Mouse (Mus musculus) brown adipose tissue, adult 24 weeks (tissue): Measurements from ENCODE around the gene Tnk1. TPM values are rescaled to one million over a fixed set of nuclear protein-coding genes. Genes with fewer than 3 reads are reported as not detected.

ENCODE experiments used
- H3K27ac ChIP-seq: fragments of 200-500 bp; replicated peaks from 2 replicates; pipeline ENCODE4 v1.5.1; 2012; ENCODE audit warnings: low read depth, mild to moderate bottlenecking, low read length
- H3K4me1 ChIP-seq: fragments of 200-500 bp; 2 replicates; pipeline ENCODE4 v1.6.1; 2012; ENCODE audit warnings: low read length, mixed read lengths; ENCODE audit not compliant: control insufficient read depth, insufficient read depth, insufficient read length
- H3K4me3 ChIP-seq: fragments of 200-500 bp; 2 replicates; pipeline ENCODE4 v1.5.1; 2012; ENCODE audit warnings: low read depth, mild to moderate bottlenecking, low read length, moderate library complexity; ENCODE audit not compliant: insufficient read depth
- polyA plus RNA-seq: library from polyadenylated mRNA; stranded (reverse); fragments of >200 nt; gene quantifications from 2 replicates; pipeline ENCODE4 v1.2.4, GENCODE M21; 2012; ENCODE audit not compliant: missing spikeins, insufficient read depth, insufficient read length

Tnk1 gene
- polyA plus RNA-seq, 1 experiment, result not detected

DNA sequence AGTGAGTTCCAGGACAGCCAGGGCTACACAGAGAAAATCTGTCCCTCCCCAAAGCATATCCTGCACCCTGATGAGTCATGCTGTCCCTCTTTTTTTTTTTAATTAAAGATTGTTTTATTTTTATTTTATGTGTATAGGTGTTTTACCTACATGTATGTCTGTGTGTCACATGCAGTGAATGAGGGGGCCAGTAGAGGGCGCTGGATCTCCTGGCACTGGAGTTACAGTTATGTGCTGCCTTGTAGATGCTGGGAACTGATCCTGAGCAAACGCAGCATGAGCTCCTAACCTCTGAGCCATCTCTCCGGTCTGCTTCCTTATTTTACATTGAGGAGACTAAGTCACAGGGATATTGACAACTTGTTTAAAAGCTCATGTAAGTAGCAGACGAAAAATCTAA, 24.5 kb upstream of the Tnk1 start:
- Histone ChIP-seq H3K27ac (no peak overlapping the region), H3K4me3 (no peak overlapping the region), H3K4me1 (peaks cover 8% of the 10 kb centered on the region)

DNA sequence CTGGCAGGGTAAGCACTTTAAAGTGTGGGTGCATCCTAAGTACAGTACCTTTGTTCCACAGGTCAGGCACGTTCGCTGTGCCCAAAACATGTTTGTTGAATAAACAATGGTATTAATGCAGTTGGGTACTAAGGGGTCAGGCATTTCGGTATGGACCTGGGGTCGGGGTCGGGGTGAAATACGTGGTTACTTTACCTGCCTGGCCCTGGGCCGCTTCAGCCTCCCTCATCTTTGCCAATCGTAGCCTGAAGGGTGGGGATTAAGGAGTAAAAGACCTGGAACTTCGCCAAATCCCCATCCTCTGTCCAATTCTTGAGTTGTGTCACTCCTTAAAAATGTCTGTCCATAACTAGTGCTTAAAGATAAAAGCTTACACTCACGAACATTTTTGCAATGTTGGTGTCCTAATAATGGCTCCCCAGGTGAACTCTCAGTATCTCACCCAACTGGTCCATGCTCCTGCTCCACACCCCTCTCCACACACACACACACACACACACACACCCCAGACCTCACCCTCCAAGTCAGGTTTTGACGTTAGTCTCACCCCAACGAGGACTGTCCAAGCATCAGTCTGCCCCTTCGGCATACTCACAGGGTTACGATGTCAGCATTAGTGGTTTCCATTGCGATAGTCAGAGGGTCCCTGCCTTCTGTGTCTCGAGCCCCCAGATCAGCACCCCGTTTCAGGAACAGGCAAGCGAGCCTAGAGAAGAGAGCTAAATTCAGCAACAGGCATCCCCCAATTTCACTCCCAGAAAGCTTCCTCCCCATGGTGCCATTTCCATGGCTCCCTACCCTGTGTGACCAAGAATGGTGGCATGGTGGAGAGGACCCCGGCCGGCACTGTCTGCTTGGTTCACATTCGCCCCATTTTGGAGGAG, 23.5 kb upstream of the Tnk1 start:
- H3K4me3 ChIP-seq, result peak overlapping the region; percentile 77
- peak overlapping the region; percentile 91 for H3K27ac ChIP-seq
- H3K4me1 ChIP-seq, result peaks cover 8% of the 10 kb centered on the region

DNA sequence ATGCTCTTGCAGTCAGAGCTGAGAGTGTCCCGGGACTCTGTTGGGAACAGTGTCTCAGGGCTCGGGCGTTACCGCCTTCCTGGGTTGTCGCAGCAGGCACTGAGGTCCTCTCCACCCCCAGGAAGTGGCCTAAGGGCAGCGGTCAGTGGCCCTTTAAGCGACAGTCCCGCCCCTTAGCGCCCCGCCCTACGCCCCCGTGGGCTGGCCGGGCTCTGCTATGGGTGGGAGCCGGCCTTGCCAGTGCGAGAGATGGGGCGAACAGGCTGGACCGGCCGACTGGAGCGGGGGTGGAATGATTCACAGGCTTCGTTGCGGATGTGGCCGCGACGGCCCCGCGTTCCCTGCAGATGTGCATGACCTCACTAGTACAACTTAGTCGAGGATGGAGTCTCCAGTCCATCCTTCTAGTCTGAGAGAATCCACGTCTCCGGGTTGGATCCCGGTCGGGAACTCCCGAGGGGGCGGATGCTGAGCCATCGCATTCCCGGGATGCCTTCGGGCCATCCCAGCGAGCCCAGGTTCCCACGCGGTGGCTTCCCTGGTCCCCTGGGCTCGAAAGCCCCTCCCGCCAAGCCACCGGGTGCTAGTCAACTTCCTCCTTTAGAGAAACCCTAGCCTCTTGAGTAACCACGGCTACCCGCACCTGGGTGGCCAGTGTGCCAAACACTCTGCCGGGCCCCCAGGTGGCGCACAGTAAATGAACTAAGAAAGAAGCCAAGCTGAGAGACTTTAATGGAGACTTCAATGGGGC, 22.5 kb upstream of the Tnk1 start, which contains the start of gene Kctd11:
Gene Kctd11 (minus strand): TSS at position 554 of the 751 bp plus-strand sequence.
- Histone ChIP-seq H3K4me1 (peaks cover 9% of the 10 kb centered on the region), H3K4me3 (peak within 1 kb of the TSS; percentile 77), H3K27ac (peak within 1 kb of the TSS; percentile 93)

DNA sequence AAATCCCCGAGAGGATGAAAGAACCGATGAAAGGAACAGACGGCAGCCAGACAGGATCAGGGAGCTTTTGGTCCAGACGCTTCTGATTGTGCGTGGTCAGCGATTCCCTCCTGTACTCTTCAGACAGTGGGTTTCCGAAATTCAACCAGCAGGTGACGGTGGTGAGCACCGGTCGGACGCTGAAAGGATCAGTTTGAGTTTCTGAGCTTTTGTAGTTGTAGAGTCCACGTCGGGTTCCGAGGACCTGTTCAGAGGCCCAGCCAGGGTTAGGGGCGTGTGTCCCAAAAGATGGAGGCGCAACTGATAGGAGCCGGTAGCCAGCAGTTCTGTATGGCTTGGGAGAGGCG, 21.9 kb upstream of the Tnk1 start:
- Histone ChIP-seq H3K4me1 (peaks cover 10% of the 10 kb centered on the region), H3K4me3 (peak overlapping the region; percentile 77), H3K27ac (peak overlapping the region; percentile 93)

DNA sequence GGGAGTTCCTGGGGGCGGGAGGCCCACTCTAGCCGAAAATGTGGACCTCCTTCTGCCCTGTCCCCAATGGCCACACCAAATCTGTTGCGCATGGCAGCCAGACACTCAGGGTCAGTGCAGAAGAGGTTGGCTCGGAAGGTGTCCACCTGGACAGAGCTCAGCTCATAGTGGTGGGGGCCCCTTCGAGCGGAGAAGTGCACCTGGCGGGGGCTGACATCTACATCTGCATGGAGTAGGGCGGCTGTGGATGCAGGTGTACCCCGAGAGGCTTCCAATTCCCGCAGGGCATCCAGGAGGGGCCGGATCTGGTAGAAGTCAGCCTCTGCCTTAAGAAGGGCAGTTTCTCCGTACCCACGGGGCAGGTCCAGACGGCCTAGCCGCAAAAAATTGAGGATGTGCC, 21.2 kb upstream of the Tnk1 start:
- Histone ChIP-seq H3K4me1 (peaks cover 10% of the 10 kb centered on the region), H3K27ac (no peak overlapping the region), H3K4me3 (peak overlapping the region; percentile 77)

DNA sequence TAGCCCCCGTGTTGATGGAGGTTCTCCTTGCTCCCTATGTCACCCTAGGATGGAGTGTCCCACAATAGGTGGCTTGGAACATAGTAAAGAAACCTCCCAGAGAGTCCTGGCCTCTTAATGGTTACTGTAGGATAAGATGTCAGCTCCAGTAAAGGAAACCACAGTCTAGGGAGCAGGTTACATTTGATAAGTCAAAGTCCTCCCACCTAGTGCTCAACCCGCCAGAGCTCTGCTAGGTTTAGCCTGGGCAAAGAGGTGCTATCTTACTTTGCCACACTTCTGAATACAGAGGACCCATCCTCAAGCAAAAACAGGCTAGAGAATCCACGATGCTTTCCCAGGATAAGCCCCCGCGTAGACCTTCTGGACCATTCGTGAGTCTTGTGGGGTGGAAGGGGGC, 20.4 kb upstream of the Tnk1 start:
- Histone ChIP-seq H3K27ac (peak overlapping the region; percentile 15; the same call in 1 of the 2 replicates), H3K4me3 (peak overlapping the region; percentile 77), H3K4me1 (peaks cover 8% of the 10 kb centered on the region)

DNA sequence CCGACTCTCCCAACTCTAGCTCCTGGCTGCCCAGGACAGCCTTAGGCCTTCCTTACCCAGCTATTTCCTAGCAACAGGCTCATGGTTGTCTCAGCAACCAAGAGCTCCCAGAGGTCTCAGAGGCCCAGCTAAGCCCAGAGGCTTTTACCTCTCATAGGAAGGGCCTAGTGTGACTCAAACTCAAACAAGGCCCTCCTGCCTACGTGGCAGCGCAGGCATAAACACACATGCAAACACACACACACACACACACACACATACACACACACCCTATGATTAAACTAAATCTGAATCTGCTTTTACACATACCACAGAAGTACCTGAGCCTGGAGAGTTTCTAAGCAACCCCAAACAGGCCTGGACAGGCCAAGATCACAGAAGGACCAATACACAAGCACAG, 19.9 kb upstream of the Tnk1 start:
- peak overlapping the region; percentile 17; the same call in 1 of the 2 replicates for H3K27ac ChIP-seq

DNA sequence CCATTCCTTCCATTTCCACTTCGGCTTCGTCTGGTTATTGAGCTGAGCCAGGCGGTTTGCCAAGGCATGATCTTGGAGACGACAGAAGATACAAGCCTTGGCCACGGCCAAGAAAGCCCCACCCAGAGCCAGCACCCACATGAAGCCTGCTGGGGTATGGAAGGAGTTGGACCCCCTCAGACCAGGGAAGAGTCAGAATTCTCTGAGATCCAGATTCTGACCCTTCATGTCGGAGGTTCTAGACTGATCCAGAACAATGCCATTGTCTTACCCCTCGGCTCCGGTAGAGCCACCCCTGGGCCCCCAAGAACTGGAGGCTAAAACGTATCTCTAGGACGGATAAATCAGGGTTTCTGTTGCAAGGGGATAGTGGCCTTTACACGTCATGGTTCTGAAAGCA, 19.3 kb upstream of the Tnk1 start, which contains the start of gene Tmem95:
Gene Tmem95 (minus strand): TSS at position 141 of the 400 bp plus-strand sequence.
- Histone ChIP-seq H3K4me1 (peaks cover 6% of the 10 kb centered on the region), H3K4me3 (peak within 1 kb of the TSS; percentile 11; the same call in 1 of the 2 replicates), H3K27ac (peak within 1 kb of the TSS; percentile 17; the same call in 1 of the 2 replicates)

More for the DNA sequence above, 19.9 kb upstream of the Tnk1 start:
- Histone ChIP-seq H3K4me1 (peaks cover 6% of the 10 kb centered on the region), H3K4me3 (peak overlapping the region; percentile 7; the same call in 1 of the 2 replicates)

DNA sequence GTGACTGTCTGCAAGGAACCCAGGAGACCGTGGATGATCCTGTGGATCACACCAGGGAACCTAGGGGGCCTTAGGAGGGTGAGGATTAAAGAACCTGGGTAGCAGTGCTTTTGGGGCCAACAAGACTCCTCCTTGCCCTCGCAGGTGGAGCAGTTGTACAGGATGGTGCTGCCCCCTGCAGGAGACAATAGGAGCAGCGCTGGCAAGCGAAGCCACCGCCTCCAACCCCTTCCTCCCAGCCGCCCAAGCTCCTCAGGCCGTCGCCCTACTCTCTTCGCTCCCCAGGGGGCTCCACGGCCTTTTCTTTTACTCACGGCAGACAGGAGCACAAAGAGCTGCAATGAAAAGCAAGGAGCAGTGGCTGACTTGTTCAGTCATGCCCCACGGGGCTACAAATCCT, 18.3 kb upstream of the Tnk1 start:
- Histone ChIP-seq H3K4me1 (peaks cover 6% of the 10 kb centered on the region), H3K27ac (peak overlapping the region; percentile 30), H3K4me3 (no peak overlapping the region)

DNA sequence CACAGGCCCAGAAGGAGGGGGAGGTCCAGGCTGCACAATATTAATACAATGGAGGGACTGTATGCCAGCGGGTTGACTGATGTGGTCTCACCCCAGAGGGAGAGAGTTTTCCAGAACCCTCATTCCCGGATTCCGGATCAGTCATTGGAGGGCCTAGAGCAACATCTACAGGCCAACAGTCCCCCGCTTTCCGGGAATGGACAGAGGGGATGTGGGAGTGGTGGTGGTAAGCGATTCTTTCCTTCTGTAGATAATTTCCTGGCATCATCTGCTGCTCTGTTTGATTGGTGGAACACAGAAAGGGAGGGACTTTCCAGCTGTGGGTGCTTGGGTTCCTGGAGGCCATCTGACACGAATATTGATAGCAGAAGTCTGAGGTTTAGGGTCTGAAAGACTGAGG, 17.7 kb upstream of the Tnk1 start:
- Histone ChIP-seq H3K27ac (peak overlapping the region; percentile 30), H3K4me3 (no peak overlapping the region), H3K4me1 (peaks cover 6% of the 10 kb centered on the region)

DNA sequence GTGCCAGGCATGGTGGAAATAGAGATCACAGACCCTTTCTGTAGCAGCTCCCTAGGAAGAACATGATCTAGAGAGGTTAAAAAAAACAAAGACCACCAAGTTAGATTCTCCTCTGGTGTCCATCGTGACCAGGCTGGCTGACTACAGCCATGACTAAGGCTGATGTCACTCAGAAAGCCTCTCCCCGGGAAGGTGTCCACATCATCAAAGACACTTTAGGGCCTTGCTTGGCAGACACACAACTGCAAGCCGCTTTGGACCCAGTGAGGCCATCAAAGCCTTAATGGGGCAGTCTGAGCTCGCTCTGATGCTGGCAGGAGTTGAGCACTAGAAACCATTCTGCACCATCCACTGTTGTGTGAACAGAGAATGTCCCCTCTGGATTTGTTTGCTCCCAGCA, 13.9 kb upstream of the Tnk1 start:
- Histone ChIP-seq H3K4me1 (peaks cover 5% of the 10 kb centered on the region; the same call in 1 of the 2 replicates), H3K4me3 (no peak overlapping the region), H3K27ac (no peak overlapping the region)

DNA sequence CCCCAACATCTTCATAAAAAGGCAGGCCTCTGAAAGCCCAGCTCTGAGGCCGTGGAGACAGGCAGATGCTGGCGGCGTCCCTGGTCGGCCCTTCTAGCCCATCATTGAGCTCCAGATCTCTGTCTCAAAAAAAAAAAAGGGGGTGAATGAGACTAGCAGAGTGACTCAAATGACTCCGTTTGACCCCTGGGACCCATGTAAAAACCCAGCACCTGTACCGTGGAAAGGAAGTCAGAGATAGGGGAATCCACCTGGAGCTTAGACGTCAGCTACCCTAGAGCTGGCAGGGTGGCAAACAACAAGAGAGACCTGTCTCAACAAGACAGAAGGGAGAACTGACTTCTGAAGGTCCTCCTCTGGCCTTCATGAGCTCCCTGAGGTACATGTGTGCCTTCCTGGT, 13.3 kb upstream of the Tnk1 start:
- Histone ChIP-seq H3K4me1 (peaks cover 10% of the 10 kb centered on the region; the same call in 1 of the 2 replicates), H3K4me3 (no peak overlapping the region), H3K27ac (no peak overlapping the region)

DNA sequence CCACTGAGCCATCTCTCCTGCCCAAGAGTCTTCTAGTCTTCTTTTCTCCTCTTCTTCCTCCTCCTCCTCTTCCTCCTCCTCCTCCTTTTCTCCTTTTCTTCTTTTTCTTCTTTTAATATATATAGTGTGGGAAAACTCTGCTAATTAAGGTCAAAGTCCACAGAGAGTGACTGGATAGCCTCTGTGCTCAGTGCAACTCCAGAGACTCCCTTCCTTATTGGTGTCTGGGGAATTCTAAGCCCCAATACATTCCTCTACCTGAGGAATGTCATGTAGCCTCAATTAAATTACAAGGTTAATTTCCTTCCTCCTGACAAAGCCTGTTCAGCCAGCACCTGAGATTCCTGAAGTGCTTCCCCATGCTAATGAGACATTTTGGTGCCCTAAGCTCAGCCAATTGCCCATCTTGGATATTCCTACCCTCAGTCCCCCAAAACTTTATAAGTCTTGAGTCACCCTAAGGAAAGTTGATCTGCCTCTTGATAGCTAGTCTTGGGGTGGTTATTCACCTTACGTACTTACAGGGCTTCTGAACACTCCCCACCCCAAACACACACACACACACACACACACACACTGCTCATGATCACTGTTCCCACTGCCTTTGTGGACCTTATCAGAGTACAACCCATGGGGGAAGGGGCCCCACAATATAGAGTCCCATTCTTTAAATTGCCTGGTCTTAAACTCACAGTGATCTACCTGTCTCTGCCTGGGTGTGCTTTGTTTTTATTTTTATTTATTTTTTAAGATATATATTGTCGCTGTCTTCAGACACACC, 11.9 kb upstream of the Tnk1 start:
- peaks cover 9% of the 10 kb centered on the region; the same call in 1 of the 2 replicates for H3K4me1 ChIP-seq
- H3K4me3 ChIP-seq, result no peak overlapping the region
- H3K27ac ChIP-seq, result 0 out of 2 replicates have a peak overlapping the region, but pooled peaks have one; percentile 47

DNA sequence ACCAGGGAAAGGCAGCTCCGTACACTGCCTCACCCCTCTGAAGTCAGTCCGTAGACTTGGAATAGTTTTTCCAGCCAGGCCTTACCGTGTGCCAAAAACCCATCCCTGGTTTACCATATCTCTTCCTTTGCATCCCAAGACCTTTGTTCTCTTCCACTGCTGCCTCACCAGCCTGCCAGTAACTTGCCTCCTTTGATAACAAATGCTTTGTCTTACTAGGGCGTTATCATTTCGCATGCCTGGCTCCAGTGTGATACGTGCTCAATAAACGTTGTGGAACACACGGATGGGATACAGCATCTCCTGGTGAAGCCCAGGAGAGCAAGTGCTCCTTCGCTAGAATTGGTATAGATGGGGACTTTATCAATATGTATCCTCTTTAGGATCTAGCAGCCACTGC, 8.8 kb upstream of the Tnk1 start:
- Histone ChIP-seq H3K27ac (0 out of 2 replicates have a peak overlapping the region, but pooled peaks have one; percentile 19), H3K4me1 (peaks cover 9% of the 10 kb centered on the region; the same call in 1 of the 2 replicates), H3K4me3 (no peak overlapping the region)
